Mouse (Mus musculus): Measurements from ENCODE around the gene Ndrg4. TPM values are rescaled to one million over a fixed set of nuclear protein-coding genes. Genes with fewer than 3 reads are reported as not detected.
A peak's percentile ranks its signal among the peaks of the same experiment; 100 is the strongest.
"Not testable (repeated sequence)": the region's sequence is repeated elsewhere in the genome, so short reads cannot be mapped to it uniquely, and the experiment has no call there.

Gene Ndrg4
- polyA plus RNA-seq, 1 experiment from 2014 or later: 23.7 TPM

DNA sequence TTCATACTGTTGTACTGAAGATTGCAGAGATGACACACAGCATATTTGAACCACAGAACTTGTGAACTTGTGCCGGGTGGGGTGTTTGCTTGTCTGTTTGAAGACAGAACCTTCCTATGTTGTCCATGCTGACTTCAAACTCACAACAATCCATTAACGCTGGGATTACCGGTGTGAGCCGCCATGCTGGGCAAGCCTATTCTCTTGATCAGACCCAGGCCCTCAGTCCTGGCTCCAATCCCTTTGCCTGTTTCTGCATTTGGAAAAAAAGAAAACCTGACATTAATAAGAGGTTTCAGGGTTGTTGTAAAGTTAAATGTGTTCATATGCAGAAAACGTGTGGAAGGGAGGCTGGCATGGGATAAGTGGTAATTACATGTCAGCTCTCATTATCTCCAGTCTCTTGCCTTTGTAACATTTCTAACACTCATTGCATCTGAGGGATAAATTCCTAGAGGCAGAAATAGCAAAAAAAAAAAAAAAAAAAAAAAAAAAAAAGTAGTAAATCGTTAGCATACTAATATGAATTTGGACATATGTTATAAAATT lies 16.4 kb upstream of the Ndrg4 start:
- H3K4me3 ChIP-seq (ENCODE audit: low read length): no peak overlapping the region
- no peaks in the 10 kb centered on the region for H3K4me1 ChIP-seq (ENCODE audit: insufficient read depth, low read length)
- 87% methylated on average over 6 of the region's 6 CpGs for WGBS
- H3K4me2 ChIP-seq (replicated peaks; ENCODE audit: low read depth, low read length): no peak overlapping the region
- no peaks in the 10 kb centered on the region for H3K27me3 ChIP-seq (ENCODE audit: insufficient read depth, low read length)
- H3K9ac ChIP-seq (replicated peaks; ENCODE audit: low read length): no peak overlapping the region
- no peaks in the 10 kb centered on the region for H3K9me3 ChIP-seq (ENCODE audit: low read length)
- no peak overlapping the region for H3K27ac ChIP-seq (ENCODE audit: low read length)
- no peak for ATAC-seq (ENCODE audit: low FRiP score, low TSS enrichment)
- H3K36me3 ChIP-seq (ENCODE audit: insufficient read depth, low read length): no peaks in the 10 kb centered on the region

DNA sequence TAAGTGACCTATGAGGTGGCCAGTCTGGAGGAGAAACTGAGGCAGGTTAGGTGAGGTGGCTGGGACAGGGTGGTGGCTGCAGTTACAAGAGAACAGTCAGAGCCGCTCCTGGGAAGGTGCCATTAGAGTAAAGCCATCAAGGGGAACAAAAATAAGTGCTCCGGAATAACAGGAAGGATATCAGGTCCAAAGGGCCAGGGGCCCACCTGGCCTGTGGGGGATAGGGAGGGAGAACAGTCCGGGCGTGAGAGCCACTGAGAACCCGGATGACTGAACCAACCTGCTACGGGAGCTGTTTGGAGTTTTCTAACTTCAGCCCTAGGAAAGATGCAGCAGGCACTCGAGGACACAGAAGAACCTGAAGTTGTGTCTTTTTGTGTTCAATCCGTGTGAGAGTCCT lies 15.7 kb upstream of the Ndrg4 start:
- 42% methylated on average over 8 of the region's 8 CpGs for WGBS
- no peak overlapping the region for H3K4me2 ChIP-seq (replicated peaks; ENCODE audit: low read depth, low read length)
- H3K9ac ChIP-seq (replicated peaks; ENCODE audit: low read length): no peak overlapping the region
- no peak overlapping the region for H3K4me3 ChIP-seq (ENCODE audit: low read length)
- no peaks in the 10 kb centered on the region for H3K27me3 ChIP-seq (ENCODE audit: insufficient read depth, low read length)
- H3K36me3 ChIP-seq (ENCODE audit: insufficient read depth, low read length): no peaks in the 10 kb centered on the region
- H3K4me1 ChIP-seq (ENCODE audit: insufficient read depth, low read length): no peaks in the 10 kb centered on the region
- no peaks in the 10 kb centered on the region for H3K9me3 ChIP-seq (ENCODE audit: low read length)
- no peak overlapping the region for H3K27ac ChIP-seq (ENCODE audit: low read length)
- no peak for ATAC-seq (ENCODE audit: low FRiP score, low TSS enrichment)

DNA sequence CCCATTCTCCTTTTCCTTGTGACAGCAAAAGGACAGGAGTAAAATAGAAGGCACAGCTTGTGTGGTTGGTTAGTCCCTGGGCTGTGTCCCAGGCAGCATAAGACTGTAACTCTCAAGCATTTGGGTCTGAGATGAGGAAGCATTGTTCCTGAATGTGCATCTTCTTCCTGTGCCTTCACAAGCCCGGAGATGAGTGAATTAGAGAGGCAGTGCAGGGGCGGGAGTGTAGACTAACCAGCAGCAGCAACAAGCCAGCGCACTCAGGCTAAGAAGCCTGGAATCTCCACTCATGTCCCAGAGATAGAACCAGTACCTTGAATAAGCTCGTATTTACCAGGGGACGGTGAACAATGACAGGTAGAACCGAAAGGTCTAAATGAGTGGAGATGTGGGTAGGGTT lies 15.2 kb upstream of the Ndrg4 start:
- ATAC-seq (ENCODE audit: low FRiP score, low TSS enrichment): no peak
- no peak overlapping the region for H3K9ac ChIP-seq (replicated peaks; ENCODE audit: low read length)
- H3K4me3 ChIP-seq (ENCODE audit: low read length): no peak overlapping the region
- no peaks in the 10 kb centered on the region for H3K27me3 ChIP-seq (ENCODE audit: insufficient read depth, low read length)
- H3K36me3 ChIP-seq (ENCODE audit: insufficient read depth, low read length): no peaks in the 10 kb centered on the region
- H3K4me2 ChIP-seq (replicated peaks; ENCODE audit: low read depth, low read length): no peak overlapping the region
- H3K9me3 ChIP-seq (ENCODE audit: low read length): no peaks in the 10 kb centered on the region
- H3K27ac ChIP-seq (ENCODE audit: low read length): no peak overlapping the region
- WGBS: 84% methylated on average over 6 of the region's 6 CpGs
- no peaks in the 10 kb centered on the region for H3K4me1 ChIP-seq (ENCODE audit: insufficient read depth, low read length)

DNA sequence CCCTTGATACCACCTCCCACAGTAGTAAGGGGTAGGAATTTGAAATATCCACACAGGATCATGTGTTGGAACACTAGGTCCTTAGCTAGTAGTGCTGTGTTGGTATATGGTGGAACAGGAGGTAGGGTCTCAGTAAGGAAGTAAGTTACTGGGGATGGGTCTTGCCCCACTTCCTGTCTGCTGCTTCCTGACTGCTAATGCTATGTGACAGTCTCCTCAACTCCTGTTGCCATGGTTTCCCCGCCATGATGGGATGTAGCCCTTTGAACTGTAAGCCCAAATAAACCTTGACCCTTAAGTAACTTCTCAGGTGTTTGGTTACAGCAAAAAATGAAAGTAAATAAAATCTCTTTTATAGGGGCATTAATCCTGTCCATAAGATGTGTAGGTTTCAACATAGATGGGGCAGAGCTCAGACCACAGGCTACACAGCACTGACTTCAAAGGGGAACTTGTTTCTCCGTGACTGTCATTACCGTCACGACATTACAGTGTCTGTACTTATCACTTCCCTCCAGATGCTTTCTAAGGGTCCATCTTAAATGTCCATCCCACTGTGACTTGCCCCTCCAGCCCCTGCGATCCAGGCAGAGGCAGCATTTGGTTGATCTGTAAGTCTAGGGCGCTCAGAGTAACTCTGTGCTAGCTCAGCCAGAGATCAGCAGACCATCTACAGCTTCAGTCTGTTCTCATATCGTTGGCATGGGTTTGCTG lies 13.7 kb upstream of the Ndrg4 start:
- Histone ChIP-seq H3K4me2 (replicated peaks; ENCODE audit: low read depth, low read length) (no peak overlapping the region), H3K4me1 (ENCODE audit: insufficient read depth, low read length) (no peaks in the 10 kb centered on the region; the same call in 1 of the 2 replicates), H3K4me3 (ENCODE audit: low read length) (no peak overlapping the region), H3K9ac (replicated peaks; ENCODE audit: low read length) (no peak overlapping the region), H3K27ac (ENCODE audit: low read length) (no peak overlapping the region), H3K36me3 (ENCODE audit: insufficient read depth, low read length) (no peaks in the 10 kb centered on the region), H3K27me3 (ENCODE audit: insufficient read depth, low read length) (no peaks in the 10 kb centered on the region), H3K9me3 (ENCODE audit: low read length) (no peaks in the 10 kb centered on the region)
- 60% methylated on average over 7 of the region's 7 CpGs for WGBS
- no peak for ATAC-seq (ENCODE audit: low FRiP score, low TSS enrichment)

DNA sequence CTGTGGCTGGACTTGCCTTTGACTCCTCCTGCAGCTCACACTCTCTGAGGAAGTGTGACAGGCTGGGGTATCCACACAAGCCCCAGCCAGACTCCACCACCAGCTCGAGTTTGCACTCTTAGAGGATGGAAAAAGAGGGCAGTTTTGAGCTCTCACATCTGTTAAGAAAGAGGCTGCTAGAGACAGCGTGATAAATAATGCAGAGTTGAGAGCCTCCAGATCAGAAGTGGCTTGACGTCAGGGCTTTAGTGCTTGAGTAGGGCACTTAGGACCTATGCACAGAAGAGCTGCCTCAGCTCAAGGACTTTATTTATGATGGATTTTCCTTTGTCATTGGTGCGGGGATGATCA lies 13.2 kb upstream of the Ndrg4 start:
- Histone ChIP-seq H3K4me3 (ENCODE audit: low read length) (no peak overlapping the region), H3K27ac (ENCODE audit: low read length) (no peak overlapping the region), H3K36me3 (ENCODE audit: insufficient read depth, low read length) (no peaks in the 10 kb centered on the region), H3K9ac (replicated peaks; ENCODE audit: low read length) (no peak overlapping the region), H3K27me3 (ENCODE audit: insufficient read depth, low read length) (no peaks in the 10 kb centered on the region), H3K4me2 (replicated peaks; ENCODE audit: low read depth, low read length) (no peak overlapping the region), H3K9me3 (ENCODE audit: low read length) (no peaks in the 10 kb centered on the region), H3K4me1 (ENCODE audit: insufficient read depth, low read length) (no peaks in the 10 kb centered on the region; the same call in 1 of the 2 replicates)
- ATAC-seq (ENCODE audit: low FRiP score, low TSS enrichment): peak; percentile 59
- WGBS: 30% methylated on average over 4 of the region's 4 CpGs

DNA sequence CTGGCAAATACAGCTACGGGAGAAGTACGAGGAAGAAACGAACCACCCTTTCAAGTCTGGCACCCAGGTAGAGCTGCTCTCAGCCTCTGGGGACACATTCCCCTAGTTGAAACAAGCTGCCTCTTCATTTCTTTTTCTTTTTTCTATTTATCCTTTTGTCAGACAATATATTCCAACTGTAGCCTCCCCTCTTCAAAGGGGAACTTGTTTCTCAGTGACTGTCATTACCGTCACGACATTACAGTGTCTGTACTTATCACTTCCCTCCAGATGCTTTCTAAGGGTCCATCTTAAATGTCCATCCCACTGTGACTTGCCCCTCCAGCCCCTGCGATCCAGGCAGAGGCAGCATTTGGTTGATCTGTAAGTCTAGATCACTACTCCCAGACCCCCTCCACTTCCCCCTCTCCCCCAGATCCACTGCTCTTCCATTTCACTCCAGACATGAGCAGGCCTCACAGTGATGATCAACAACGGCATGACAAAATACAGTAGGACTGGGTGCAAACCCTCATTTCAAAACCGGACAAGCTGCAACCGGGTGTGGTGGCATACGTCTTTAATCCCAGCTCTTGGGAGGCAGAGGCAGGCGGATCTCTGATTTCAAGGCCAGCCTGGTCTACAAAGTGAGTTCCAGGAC lies 10.8 kb upstream of the Ndrg4 start:
- H3K9me3 ChIP-seq (ENCODE audit: low read length); H3K4me2 ChIP-seq (replicated peaks; ENCODE audit: low read depth, low read length); H3K9ac ChIP-seq (replicated peaks; ENCODE audit: low read length); H3K27me3 ChIP-seq (ENCODE audit: insufficient read depth, low read length); H3K4me3 ChIP-seq (ENCODE audit: low read length); H3K27ac ChIP-seq (ENCODE audit: low read length); H3K36me3 ChIP-seq (ENCODE audit: insufficient read depth, low read length); ATAC-seq (ENCODE audit: low FRiP score, low TSS enrichment); H3K4me1 ChIP-seq (ENCODE audit: insufficient read depth, low read length): not testable (repeated sequence)
- 93% methylated on average over 11 of the region's 11 CpGs for WGBS

DNA sequence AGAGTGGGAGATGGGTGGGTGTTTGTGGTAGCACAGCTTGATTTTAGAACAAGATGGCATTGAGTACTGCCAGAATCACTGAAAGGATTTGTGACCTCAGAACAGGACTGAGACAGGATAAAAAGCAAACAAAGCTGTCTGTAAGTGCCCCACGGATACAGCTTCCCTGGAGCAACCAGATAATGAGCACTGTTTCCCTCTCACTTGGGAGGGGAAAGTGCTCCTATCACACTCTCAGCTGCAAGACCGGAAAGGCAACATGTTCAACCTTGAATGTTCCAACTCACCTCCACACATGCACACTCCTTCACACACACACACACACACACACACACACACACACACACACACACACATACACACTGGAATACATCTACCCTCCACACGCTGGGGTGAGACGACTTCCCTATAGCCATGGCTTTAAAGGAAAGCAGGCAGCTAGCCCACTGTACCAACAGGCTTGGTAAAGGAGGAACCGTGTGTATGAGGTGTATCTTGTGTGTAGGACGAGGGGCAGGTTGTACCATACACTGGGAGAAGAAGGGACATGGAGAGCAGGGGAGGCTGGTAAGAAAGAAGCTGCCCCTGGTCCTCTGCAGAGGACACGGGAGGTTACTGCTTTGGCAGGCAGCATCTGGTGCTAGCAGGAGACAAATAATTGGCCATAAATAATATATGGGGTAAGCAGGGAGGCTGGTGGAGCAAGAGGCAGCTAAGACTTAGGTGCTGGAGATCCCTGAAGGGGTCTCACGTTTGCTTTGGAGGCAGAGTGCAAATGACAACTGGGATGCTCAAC lies 8.4 kb upstream of the Ndrg4 start:
- Histone ChIP-seq H3K27me3 (ENCODE audit: insufficient read depth, low read length) (no peaks in the 10 kb centered on the region; the same call in 1 of the 2 replicates), H3K4me1 (ENCODE audit: insufficient read depth, low read length) (no peaks in the 10 kb centered on the region; the same call in 1 of the 2 replicates), H3K4me2 (replicated peaks; ENCODE audit: low read depth, low read length) (no peak overlapping the region), H3K4me3 (ENCODE audit: low read length) (no peak overlapping the region), H3K9ac (replicated peaks; ENCODE audit: low read length) (no peak overlapping the region), H3K9me3 (ENCODE audit: low read length) (no peaks in the 10 kb centered on the region), H3K36me3 (ENCODE audit: insufficient read depth, low read length) (no peaks in the 10 kb centered on the region), H3K27ac (ENCODE audit: low read length) (no peak overlapping the region)
- WGBS: 56% methylated on average over 8 of the region's 8 CpGs
- no peak for ATAC-seq (ENCODE audit: low FRiP score, low TSS enrichment)

DNA sequence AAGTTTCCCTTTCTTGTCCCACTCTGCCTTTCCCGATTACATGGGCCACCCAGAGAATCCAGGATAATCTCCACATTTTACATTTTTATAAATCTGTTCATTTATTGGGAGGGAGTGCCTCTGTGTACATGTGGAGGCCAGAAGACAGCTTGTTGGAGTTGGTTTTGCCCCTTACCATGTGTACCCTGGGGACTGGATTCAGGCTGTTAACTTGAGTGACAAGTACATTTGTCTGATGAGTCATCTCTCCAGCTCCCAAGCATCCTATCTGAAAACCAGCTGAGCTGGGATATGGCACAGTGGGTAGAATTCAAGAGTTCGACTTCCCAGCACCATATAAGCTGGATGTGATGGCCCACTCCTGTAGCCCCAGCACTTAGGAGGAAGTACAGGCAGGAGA lies 6.8 kb upstream of the Ndrg4 start:
- no peak overlapping the region for H3K4me3 ChIP-seq (ENCODE audit: low read length)
- H3K27me3 ChIP-seq (ENCODE audit: insufficient read depth, low read length): peaks cover 8% of the 10 kb centered on the region
- 84% methylated on average over 2 of the region's 2 CpGs for WGBS
- H3K9me3 ChIP-seq (ENCODE audit: low read length): no peaks in the 10 kb centered on the region
- H3K9ac ChIP-seq (replicated peaks; ENCODE audit: low read length): no peak overlapping the region
- no peak for ATAC-seq (ENCODE audit: low FRiP score, low TSS enrichment)
- no peak overlapping the region for H3K27ac ChIP-seq (ENCODE audit: low read length)
- no peak overlapping the region for H3K4me2 ChIP-seq (replicated peaks; ENCODE audit: low read depth, low read length)
- H3K4me1 ChIP-seq (ENCODE audit: insufficient read depth, low read length): no peaks in the 10 kb centered on the region; the same call in 1 of the 2 replicates
- no peaks in the 10 kb centered on the region for H3K36me3 ChIP-seq (ENCODE audit: insufficient read depth, low read length)

DNA sequence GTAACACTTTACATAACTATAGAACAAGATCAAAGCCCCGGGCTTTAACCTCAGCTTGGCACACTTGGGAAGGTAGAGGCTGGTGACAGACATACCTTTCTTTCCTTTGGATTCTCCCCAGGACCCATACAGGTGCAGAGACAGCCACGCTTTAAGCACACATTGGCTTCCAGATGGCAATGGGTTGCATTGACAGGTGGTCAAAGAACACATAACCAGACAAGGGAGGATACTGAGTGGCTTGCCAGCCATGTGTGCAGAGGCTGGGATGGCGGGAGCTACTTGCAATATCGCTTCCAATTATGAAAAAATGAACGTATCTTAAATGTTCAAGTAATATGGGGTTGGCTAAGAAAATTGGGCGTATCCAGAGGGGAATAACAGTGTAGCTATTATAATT lies 4.9 kb upstream of the Ndrg4 start:
- Histone ChIP-seq H3K4me3 (ENCODE audit: low read length) (no peak overlapping the region), H3K4me2 (replicated peaks; ENCODE audit: low read depth, low read length) (no peak overlapping the region), H3K4me1 (ENCODE audit: insufficient read depth, low read length) (no peaks in the 10 kb centered on the region; the same call in 1 of the 2 replicates), H3K9me3 (ENCODE audit: low read length) (no peaks in the 10 kb centered on the region), H3K36me3 (ENCODE audit: insufficient read depth, low read length) (no peaks in the 10 kb centered on the region), H3K27ac (ENCODE audit: low read length) (no peak overlapping the region), H3K9ac (replicated peaks; ENCODE audit: low read length) (no peak overlapping the region), H3K27me3 (ENCODE audit: insufficient read depth, low read length) (peaks cover 23% of the 10 kb centered on the region)
- WGBS: 80% methylated on average over 6 of the region's 6 CpGs
- ATAC-seq (ENCODE audit: low FRiP score, low TSS enrichment): no peak

All from kidney, embryonic 16.5 days (tissue).